Mouse (Mus musculus) erythroblast, adult 5-6 weeks (primary cell): Measurements from ENCODE around the gene Zfp111. TPM values are rescaled to one million over a fixed set of nuclear protein-coding genes. Genes with fewer than 3 reads are reported as not detected.

Experiments used
- ATAC-seq: replicated peaks from 2 replicates; pipeline ENCODE4 v1.8.0; 2016; ENCODE audit warnings: moderate number of reproducible peaks, mild to moderate bottlenecking, moderate TSS enrichment, inconsistent platforms; ENCODE audit not compliant: poor library complexity, low FRiP score, severe bottlenecking
- total RNA-seq, 2 experiments: library from RNA; stranded (forward) in 1 of 2; stranded (reverse) in 1 of 2; fragments of 150-400 nt in 1 of 2; fragments of 200-764, 138-1000 nt in 1 of 2; gene quantifications; 2 replicates each; pipeline versions ENCODE4 v1.2.3 to v1.2.4; 2015 to 2017; ENCODE audit warnings: low replicate concordance in 2 of 2

The Zfp111 gene
- total RNA-seq (2015; ENCODE audit: low replicate concordance): 1.9 TPM in 2 replicates
- 0.43 and 1.3 TPM in 2 replicates for total RNA-seq (2017; ENCODE audit: low replicate concordance)

DNA sequence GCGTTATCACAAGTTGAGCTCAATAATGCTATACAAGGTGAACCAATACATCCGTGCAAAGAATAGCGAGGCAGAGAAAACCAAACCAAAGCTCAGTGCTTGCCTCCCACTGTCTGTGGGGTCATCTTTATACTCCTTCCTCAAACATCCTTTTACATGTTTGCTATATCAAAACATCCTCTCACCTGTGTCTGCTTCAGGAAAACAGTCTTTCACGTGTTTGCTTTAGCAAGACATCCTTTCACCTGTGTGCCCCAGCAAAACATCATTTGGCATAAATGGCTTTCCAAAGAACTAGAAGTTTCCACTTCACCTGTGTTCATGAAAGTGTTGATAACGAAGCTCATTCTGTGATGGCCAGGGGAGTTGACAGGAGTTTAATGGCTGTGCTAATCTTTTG, at the start of gene Zfp111:
Zfp111 (minus strand) TSS at position 101 of the 400 bp plus-strand sequence.
- no peak for ATAC-seq

DNA sequence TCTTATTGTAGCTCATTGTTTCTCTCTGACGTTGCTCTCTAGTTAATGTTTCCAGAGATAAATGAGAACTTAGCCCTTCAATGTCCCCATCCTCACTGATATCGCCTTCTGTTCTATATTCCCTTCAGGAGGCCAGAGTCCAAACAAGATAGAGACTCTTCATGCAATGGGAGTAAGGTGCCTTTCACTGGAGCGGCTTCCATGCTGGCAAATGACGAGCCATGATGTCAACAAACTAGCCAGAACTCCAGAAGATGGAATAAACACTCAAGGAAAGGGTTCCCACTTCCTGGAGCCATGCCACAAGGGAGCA, 48.7 kb upstream of the Zfp111 start:
- no peak for ATAC-seq

DNA sequence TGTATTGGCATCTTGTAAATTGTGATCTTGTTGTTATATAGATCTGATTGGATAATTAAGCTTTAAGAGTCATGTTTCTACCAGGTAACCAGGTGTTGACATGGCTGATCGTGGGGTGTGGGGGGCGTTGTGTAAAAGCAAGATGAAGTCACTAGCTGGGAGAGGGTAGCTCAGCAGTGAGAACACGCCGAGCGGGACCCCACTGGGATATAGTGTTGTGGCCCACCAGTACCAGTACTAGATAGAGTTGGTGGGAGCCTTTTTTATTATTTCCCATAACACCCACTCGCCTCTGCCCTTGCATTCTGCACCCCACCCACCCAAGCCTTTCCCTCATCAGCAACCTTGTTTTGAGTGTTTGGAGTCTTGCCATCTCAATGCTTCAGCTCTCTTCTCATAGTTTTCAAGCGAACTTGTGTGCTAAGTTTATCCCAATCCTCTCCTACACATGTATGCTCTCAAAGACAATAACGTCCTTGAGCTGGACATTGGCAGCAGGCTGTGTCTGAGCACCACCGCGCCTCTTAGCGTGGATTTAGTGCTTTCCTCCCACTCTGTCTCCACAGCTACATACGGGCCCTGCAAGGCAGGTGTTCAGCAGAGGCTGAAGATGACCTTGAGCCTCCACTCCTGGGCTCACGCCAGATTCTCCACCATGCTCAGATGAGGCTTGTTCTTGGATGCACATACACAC, 48.2 kb upstream of the Zfp111 start:
- no peak for ATAC-seq

DNA sequence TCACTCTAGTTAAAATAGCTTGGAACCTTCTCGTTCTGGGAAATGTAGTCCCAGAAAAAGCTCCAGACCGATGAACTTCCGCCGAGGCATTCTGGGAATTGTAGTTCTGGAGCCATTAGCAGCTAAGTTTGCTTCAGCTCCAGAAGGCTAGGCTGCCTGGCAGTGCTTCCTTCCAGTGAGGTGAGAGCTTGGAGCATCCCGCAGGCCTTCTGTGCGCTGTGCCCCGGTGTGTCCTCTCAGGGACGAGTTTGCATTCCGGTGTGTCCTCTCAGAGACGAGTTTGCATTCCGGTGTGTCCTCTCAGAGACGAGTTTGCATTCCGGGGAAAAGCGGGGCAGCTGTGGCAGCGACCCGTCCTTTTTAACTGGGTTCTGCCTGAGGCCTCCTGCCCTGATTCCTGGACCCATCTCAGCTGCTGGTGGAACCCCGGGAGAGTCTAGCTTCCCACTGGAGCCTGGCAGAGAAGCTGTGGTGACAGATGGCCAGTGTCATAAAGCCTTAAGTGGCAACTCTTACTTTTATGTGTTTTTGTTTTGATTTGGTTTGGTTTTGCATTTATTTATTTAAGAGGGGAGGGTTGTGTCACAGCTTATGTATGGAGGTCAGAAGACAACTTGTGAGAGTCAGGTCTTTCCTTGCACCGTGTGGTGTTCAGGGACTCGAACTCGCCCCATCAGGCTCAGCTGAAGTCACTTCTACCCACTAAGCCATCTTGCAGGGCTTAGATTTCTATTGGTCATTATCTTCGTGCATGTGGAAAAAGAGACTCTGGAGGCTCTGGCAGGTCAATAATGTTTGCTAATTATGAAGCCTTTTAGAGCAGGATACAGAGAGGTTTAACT, 43.6 kb upstream of the Zfp111 start, which contains the start of gene Zfp108:
Zfp108 (plus strand) TSS at position 162 of the 842 bp plus-strand sequence.
- no peak for ATAC-seq

DNA sequence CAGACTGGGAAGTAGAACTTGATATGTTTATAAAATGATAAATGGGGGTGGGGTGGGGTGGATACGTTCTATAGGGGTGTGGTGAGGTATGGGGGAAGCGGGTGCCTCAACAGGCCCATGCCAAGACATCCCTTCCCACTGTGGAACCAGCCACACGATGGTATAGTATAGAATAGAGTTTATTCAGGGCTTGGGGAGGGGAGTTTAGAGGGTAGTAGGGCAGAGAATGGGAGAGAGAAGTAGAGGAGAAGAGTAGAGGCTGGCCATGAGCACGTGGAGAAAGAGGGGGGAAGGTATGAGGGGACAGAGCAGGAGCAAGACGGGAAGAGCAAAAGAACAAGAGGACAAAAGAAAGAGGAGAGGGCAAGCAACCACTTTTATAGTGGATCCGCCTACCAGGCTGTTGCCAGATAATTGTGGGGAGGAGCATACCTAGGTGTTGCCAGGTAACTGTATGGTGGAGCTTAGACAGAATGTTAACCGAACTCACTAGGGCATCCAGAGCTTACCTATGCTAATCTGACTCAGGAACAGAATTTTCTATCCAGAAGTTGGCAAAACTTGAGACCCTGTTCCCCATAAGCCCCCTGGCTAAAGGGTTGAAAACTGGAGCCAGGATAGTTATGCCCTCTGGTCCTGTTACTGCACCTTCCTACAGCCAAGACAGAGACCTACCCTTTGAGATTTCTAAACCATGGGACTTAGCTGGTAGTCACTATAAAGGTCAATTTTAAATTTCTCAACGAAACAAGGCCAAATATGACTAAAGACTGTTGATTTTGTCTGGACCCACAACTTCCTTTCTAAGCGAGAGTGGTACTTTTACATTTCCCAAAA, 42.8 kb upstream of the Zfp111 start:
- no peak for ATAC-seq

DNA sequence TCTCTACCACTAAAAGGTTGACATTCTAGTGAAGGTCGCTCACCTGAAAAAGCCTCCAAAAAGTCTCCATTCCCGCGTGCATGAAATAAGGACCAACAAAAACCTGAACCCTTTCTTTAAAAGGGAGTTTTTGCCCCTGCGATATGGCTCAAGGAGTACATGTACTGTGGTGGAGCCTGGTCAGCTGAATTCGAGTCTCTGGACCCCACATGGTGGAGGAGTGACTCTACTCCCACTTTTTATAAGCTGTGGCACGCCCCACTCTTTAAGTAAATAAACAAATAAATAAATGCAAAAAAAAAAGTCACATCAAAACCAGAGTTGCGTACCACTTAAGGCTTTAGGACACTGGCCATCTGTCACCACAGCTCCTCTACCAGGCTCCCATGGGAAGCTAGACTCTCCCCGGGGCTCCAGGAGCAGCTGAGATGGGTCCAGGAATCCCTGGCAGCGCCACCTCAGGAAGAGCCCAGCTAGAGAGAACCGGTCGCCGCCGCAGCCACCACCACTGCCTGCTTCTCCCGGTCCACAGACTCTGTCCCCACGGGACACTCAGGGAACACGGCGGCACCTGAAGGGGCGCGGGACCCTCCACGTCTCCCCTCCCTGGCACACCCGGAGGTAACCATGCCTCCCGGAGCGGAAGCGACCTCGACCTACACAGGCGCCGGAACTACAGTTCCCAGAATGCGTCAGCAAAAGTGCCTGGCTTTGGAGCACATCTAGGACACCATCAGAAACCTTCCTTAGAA, 26.0 kb upstream of the Zfp111 start, which contains the start of gene Zfp109:
Zfp109 (minus strand) TSS at position 521 of the 752 bp plus-strand sequence.
- no peak for ATAC-seq

DNA sequence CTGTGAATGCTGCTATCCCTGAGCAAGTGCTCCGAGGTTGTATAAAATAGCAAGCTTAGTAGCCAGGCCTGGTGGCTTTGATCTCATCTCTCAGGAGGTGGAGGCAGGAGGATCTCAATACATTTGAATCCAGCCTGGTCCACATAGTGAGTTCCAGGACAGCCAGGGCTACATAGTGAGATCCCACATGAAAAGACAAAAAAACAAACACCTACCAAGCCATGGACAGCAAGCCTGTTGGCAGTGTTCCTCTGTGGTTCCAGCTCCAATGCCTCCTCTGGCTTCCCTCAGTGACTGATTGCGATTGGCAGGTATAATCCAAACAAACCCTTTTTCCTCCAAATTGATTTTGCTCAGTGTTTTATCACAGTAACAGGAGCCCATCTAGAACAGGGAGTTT, 947 bp downstream of the Zfp111 start:
- no peak for ATAC-seq

DNA sequence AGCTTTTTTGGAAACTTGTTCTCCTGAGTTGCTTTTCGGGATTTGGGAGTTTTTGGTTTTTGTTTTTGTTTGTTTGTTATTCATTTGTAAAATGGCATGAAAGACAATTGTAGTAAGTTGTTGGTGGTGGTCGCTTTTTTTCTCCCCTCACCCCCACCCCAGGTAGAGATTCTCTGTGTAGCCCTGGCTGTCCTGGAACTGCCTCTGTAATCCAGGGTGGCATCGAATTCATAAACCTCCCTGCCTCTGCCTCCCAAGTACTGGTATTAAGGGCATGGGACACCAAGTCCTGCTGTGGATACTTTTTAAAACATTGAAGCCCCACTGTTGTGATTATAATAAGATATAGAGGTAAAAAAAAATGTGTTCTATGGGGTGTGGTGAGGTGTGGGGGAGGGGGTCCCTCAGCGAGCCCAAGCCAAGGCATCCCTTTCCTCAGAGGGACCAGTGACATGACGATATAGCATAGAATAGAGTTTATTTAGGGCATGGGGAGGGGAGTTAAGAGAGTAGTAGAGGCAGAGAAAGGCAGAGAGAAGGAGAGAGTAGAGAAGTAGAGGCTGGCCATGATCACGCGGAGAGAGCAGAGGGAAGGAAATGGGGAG, 2.9 kb downstream of the Zfp111 start:
- ATAC-seq: no peak

DNA sequence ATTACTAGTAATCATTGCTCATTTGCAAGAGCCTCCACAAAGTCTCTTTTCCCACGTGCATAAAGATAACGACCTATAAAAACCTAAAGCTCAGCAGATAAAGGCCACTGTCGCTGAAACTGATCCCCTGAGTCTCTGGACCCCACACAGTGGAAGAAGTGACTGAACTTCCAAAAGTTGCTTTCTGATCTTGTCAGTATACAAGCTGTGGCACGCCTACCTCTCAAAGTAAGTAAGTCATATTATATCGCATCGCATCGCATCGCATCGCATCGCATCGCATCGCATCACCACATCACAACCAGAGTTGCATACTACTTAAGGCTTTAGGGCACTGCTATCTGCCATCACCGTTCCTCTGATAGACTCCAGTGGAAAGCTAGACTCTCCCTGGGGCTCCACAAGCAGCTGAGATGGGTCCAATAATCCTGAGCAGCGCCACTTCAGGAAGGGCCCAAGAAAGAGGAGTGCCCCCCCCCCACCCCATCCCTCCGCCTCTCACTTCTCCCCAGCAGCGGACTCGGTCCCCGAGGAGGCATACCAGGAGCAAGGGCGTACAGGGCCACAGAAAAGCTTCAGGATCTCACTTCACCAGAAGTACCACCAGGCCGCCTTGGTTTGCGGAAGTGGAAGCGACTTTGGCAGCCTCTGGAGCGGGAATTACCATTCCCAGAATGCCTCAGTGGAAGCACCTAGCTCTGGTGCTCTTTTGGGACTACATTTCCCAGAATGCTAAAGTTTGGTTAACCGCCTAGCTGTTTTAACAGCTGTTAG, 3.6 kb downstream of the Zfp111 start:
- ATAC-seq: no peak

DNA sequence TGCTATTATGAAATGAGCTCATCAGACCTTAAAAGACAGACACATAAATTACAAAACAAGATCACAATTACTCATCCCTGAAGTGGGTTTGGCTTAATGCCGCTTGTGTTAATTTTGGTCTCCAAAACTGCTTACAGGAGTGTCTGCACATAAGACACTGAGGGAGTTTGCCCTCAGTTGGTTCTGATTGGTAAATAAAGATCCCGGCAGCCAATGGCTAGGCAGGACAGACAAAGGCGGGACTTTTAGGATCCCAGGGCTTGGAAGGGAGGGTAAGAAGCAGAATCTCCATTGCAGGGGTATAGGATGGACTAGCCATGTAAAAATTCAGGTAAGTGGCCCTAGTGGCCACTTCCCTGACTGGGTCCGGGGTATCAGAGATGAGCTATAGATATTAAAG, 14.3 kb downstream of the Zfp111 start:
- ATAC-seq: no peak

DNA sequence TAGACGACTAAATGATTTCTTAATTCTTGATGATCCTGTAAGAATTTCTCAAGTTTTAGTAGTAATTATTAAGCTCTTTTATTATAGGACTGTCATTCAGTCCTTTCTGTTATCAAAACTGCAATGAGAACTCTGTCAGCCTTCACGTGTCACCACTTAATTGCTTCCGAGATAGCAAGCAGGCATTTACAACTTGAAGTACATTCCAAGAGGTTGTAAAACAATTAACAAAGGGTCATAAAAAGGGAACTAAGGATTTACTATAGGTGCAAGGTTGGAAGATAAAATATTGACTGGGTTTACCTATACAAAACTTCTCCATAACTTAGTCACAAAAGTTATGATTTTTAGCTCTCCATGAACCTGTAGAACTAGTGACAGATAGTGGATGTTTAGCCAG, 18.1 kb downstream of the Zfp111 start:
- ATAC-seq: no peak

DNA sequence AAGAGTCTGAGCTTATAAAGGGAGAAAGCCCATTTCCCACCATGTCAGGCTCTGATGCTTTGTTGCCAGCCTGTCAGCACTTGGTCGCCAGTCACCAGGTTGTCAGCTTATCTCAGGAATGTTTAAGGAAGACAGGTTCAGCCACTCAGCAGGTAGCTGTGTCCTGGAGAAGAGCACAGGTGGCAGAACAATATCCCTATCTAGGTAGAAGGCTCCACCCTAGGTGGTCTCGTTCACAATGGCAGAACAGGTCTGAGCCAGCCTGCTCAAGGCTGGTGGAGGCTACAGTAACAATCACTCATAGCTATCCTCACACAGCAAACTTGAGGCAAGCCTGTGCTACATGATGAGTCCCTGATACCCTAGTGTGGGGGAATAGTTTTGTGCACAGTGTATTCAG, 19.9 kb downstream of the Zfp111 start:
- no peak for ATAC-seq

DNA sequence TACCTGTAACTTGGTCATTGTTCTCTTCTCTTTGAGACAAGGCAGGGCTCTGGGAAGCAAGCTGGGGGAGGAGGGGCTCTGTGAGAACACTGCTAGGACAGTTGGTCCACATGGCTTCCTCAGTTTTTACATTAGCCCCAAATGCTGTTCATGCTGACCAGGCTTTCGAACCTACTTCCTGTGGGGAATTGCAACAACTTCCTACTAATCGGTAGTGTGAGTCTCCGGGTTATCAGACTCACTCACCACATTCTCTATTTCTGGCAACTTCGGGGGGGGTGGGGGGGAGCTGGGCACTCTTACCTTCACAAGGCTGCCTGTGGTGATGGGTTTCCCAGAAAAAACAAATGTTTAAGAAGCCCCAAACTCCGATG, 21.7 kb downstream of the Zfp111 start:
- ATAC-seq: no peak

DNA sequence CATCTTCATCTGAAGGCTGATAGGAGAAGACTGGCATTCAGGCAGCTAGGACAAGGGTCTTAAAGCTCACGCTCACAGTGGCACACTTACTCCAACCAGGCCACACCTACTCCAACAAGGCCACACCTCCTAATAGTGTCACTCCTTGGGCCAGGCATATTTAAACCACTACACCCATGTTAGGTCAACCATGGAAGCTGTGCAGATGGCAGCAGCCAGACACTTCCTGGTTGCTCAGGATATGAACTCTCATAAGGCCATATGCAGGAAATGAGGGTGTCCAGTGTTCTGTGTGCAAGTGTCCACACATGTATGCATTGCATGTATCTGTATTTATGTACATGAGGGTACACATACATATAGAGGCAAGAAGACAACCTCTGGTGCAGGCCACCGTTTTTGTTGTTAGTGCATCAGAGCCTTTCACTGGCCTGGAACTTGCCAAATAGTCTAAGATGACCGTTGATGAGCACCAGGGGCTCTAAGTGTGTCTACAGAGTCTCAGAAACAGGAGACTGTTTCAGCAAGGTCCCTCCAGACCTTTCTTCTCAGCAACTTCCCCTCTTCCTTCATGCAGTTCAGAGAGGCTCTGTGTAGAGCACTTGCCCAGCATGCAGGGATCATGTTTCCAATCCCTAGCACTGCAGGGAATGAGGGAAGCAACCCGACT, 22.2 kb downstream of the Zfp111 start:
- no peak for ATAC-seq

DNA sequence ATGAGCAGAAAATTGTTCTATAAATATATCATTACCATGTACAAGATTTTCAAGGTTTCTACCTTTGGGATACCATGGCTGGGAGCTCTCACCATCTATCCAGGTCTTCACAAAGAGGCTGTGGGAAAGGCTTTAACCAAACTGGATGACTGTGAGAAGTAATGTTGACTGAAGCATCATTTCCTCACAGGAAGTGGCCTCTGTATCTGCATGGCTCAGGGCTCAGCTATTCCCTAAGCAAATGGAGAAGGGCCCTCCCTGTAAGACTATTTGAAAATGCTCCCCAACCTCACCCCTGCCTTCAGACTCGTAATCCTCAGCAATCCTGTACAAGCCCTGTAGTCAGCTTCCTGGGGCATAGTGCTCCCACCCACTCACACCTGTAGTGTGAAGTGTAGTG, 23.6 kb downstream of the Zfp111 start:
- no peak for ATAC-seq

DNA sequence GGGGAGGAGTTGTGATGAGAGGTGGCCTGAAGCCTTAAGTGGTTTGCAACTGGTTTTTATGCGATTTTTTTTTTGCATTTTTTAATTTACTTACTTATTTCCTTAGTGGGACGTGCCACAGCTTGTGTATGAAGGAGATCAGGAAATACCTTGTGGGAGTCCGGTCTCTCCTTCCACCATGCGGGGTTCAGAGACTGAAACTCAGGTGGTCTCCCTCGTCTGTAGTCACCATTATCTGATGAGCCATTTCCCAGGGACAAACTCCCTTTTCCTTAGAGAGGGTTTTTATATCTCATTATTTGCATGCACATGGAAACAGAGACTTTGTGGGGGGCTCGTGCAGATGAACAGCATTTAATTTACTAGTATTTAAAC, 35.9 kb downstream of the Zfp111 start:
- no peak for ATAC-seq

DNA sequence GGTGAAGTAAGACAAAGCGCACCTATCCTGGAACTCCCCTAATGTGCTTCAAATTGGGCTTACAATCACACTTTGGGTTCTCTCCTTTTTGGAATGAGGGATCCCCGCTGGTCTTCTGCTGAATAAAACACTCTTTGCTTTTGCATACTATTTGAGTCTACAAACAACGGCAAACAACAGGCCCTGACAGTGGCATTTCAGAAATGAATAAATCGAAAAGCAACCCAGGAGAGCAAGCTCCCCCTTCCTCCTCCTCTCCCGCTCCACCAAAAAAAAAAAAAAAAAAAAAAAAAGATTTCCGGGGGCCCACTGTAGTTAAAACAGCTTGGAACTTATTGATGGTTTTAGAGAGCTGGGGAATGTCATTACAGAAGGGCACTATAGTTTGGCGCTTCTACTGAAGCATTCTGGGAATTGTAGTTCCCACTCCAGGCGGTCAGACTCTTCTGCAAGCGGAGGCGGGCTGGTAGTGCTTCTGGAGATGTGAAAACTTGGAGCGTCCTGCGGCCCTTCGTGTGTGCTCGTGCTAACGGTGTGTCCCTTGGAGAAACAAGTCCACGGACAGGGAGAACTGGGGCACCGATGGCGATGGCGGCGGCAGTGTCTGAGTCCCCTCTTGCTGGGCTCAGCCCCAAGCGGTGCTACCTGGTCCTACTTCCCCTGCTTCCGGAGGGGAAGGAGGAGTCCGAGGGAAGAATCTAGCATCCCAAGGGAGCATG, 36.5 kb downstream of the Zfp111 start, which contains the start of gene Zfp114:
Zfp114 (plus strand) TSS at position 443 of the 719 bp plus-strand sequence.
- no peak for ATAC-seq
